Mouse (Mus musculus) left cerebral cortex, adult 9 months (tissue): ENCODE measurements around the gene Extl2.
A peak's percentile ranks its signal among the peaks of the same experiment; 100 is the strongest.

Experiments used
- DNase-seq, 2 experiments: peaks; one replicate each; pipeline ENCODE4 v3.0.0; 2022; ENCODE audit warnings: low spot score in 2 of 2

Gene Extl2

GRCm38 (mm10) chr3:116006978-116007940 lies at the start of gene Extl2, which contains the start of gene Slc30a7:
Gene Extl2, plus strand, starts transcription at chr3:116007462.
Gene Slc30a7, minus strand, starts transcription at chr3:116007406.
- peak; percentile 68 to 79 for DNase-seq

- DNase-seq: no peak
Measured at GRCm38 (mm10) chr3:115961311-115962027, 45.8 kb upstream of the Extl2 start.

GRCm38 (mm10) chr3:115962028-115962415 lies 45.2 kb upstream of the Extl2 start:
- DNase-seq: no peak

GRCm38 (mm10) chr3:115963597-115963996 lies 43.7 kb upstream of the Extl2 start:
- no peak for DNase-seq

GRCm38 (mm10) chr3:115964071-115964470 lies 43.2 kb upstream of the Extl2 start:
- no peak for DNase-seq

- DNase-seq: no peak
Measured at GRCm38 (mm10) chr3:115968745-115969530, 38.3 kb upstream of the Extl2 start.

- DNase-seq: no peak
Measured at GRCm38 (mm10) chr3:115971045-115971785, 36.0 kb upstream of the Extl2 start.

- no peak for DNase-seq
Measured at GRCm38 (mm10) chr3:115971891-115972646, 35.2 kb upstream of the Extl2 start.

GRCm38 (mm10) chr3:115974228-115974627 lies 33.0 kb upstream of the Extl2 start:
- no peak for DNase-seq

- no peak for DNase-seq
Measured at GRCm38 (mm10) chr3:115974995-115975394, 32.3 kb upstream of the Extl2 start.

GRCm38 (mm10) chr3:115979000-115979399 lies 28.3 kb upstream of the Extl2 start:
- DNase-seq: no peak

GRCm38 (mm10) chr3:115983217-115983616 lies 24.0 kb upstream of the Extl2 start:
- peak in 1 of 2 experiments; percentile 9 for DNase-seq

- DNase-seq: no peak
Measured at GRCm38 (mm10) chr3:115984653-115985052, 22.6 kb upstream of the Extl2 start.

GRCm38 (mm10) chr3:115985183-115985892 lies 21.9 kb upstream of the Extl2 start:
- no peak for DNase-seq

- no peak for DNase-seq
Measured at GRCm38 (mm10) chr3:115992103-115992502, 15.2 kb upstream of the Extl2 start.

- DNase-seq: no peak
Measured at GRCm38 (mm10) chr3:115992588-115992987, 14.7 kb upstream of the Extl2 start.

- DNase-seq: no peak
Measured at GRCm38 (mm10) chr3:115993025-115993424, 14.2 kb upstream of the Extl2 start.

GRCm38 (mm10) chr3:115996929-115997328 lies 10.3 kb upstream of the Extl2 start:
- DNase-seq: no peak

GRCm38 (mm10) chr3:116006284-116006977 lies 831 bp upstream of the Extl2 start:
- DNase-seq: no peak
